Mouse (Mus musculus): ENCODE data around the gene Nfil3. TPM values are rescaled to one million over a fixed set of nuclear protein-coding genes. Genes with fewer than 3 reads are reported as not detected.

Nfil3 gene
- total RNA-seq, 2 experiments from 2014 or later, result 10.7 to 13.6 TPM

DNA sequence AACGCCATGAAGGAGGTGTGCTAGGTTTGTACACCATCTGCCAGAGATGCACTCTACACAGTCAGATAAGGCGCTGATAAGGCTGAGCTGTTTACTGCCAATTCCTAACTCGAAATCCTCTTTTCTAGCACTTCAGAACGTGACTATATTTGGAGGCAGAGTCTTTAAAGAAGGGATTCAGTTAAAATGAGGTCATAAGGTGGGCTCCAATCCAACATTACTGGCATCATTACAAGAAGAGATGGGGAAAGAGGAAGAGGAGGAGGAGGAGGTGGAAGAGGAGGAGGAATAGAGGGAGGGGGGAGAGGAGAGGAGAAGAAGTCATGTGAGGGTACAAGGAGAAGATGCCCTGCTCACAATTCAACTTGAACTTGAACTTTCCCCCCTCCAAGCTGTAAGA is 36.8 kb downstream of the Nfil3 start:
- DNase-seq (ENCODE audit: low spot score in 2 of 2), result no peak

GRCm38 (mm10) chr13:52942876-52943388 is 37.9 kb downstream of the Nfil3 start:
- DNase-seq (ENCODE audit: low spot score in 2 of 2), result no peak

- no peak for DNase-seq (ENCODE audit: low spot score in 2 of 2)
These were observed 39.9 kb downstream of the Nfil3 start for GRCm38 (mm10) chr13:52940956-52941355.

- DNase-seq (ENCODE audit: low spot score in 2 of 2), result no peak
These were observed 50.3 kb downstream of the Nfil3 start for GRCm38 (mm10) chr13:52930582-52930981.

- peak; percentile 70 to 77 for DNase-seq (ENCODE audit: low spot score in 2 of 2)
These were observed 51.4 kb downstream of the Nfil3 start, which contains the start of gene Auh for GRCm38 (mm10) chr13:52929209-52930171. TSS of gene Auh (minus strand) at chr13:52929681.

GRCm38 (mm10) chr13:52928392-52928791 is 52.5 kb downstream of the Nfil3 start:
- peak; percentile 26 to 29 for DNase-seq (ENCODE audit: low spot score in 2 of 2)

DNA sequence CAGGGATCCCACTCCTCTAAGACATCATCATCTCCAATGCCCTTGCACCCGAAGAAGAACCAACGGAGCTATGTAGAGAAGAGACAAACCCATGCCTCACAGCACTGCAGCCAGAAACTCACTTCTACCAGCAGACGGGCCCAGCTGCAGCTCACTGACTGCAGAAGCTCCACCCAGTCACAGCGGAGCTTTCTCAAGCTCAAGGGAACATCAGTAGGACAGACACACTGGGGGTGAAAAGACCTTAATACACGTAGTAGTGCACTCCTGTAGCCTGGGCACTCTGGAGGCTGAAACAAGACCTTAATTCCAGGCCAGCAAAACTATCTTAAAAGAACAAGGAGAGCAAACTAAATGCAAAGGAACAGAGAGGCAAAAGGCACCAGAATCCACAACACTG is 56.4 kb downstream of the Nfil3 start:
- no peak for DNase-seq (ENCODE audit: low spot score in 2 of 2)

DNA sequence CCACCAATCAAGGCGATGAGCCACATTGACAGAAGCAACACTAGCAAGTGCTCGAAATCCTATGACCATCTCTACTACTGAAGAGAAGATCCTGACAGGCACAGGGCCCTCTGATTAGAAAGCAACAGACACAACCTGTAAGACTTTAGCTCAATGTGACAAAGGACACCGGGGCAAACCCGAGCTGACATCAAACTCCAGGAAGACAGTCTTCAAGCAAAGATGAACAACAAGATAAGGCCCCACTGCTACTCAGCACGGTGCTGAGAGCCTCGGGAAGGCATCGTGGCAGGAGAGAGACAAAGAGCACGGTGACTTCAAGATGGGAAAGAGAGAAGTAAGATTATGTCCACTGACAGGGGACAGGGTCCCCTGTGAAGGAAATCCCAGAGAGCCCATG is 58.9 kb downstream of the Nfil3 start:
- no peak for DNase-seq (ENCODE audit: low spot score in 2 of 2)

DNA sequence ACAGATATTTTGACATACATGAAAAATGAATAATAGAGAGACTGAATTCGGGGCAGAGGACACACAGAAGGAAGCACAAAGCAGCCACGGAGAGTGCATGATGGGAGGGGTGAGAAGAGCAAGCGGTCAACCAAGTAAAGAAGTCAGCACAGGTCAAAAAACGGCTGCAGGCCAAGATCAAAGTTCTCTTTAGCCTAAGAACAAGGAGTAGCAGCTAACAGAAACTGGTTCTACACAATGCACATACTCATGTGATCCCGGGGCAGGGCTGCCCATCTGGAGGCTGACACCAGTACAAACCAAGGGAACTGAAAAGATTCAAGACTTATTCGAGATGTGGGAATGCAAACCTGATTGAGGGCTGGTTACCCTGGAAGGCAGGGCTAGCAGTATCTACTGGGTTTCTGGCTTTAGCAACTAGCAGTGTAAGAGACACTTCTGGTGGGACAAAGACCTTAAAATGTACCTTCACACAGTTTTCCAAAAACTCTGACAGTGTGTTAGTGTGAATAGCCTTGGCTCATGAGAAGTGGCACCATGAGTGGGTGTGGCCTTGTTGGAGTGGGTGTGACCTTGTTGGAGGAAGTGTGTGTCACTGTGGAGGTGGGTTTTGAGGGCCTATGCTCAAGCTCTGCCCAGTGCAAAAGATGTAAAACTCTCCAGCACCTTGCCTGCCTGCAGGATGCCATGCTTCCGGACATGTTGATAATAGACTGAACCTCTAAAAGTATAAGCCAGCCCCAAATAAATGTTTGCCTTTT is 59.6 kb downstream of the Nfil3 start:
- DNase-seq (ENCODE audit: low spot score in 2 of 2), result no peak

DNA sequence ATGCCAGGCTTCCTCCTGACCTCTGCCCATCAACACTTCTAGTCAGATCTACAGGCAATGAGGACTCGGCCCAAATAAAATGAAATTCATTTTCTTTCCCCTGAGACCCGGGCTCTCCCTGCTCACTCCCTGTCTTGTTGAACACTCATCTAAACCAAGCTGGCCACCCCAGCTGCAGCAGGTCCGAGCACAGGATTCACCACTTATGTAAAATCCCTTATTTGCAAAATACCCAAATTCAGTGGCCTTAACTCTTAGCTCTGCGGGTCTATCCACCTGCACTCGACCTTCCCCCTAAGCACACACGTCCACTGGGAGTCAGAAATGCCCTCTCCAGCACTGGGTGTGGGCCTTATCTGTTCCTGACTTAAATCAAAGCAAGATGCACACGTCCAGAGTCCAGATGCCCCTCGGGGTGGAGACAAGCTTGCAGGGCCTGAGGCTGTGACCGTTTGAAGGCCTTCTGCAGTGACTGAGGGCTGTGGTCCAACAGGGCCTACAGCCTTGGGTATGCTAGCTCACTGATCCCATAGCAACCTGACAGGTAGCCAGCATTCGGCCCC is 61.0 kb downstream of the Nfil3 start:
- DNase-seq (ENCODE audit: low spot score in 2 of 2), result no peak

GRCm38 (mm10) chr13:52918333-52918732 is 62.5 kb downstream of the Nfil3 start:
- no peak for DNase-seq (ENCODE audit: low spot score in 2 of 2)

Other genes starting within 250 kb of the Nfil3 start
- gene Auh, start 51.4 kb downstream of the Nfil3 start, total RNA-seq (2021), result 100 to 1,000 TPM in 1 of 2 experiments, 10 to 100 TPM in 1; 99.3 to 109 TPM